Mouse (Mus musculus) gastrocnemius, adult 8-10 months (tissue): Measurements from ENCODE around the gene Plac9b. TPM values are rescaled to one million over a fixed set of nuclear protein-coding genes. Genes with fewer than 3 reads are reported as not detected.

ENCODE experiments used
- total RNA-seq, 4 experiments: library from RNA; stranded (reverse); gene quantifications; 2 replicates each; pipeline ENCODE4 v1.2.4; 2022

The Plac9b gene
- total RNA-seq, 4 experiments from 2014 or later = 29.5 to 33.0 (median 31.3) TPM

Other genes with a start within 250 kb of the Plac9b start
- not detected for gene Cphx1, start 244.2 kb downstream of the Plac9b start, total RNA-seq
- not detected for gene Duxbl1, start 203.9 kb downstream of the Plac9b start, total RNA-seq
- gene Gm9780, start 139.8 kb downstream of the Plac9b start, total RNA-seq = 10 to 100 TPM in 2 of 4 experiments, 1 to 10 TPM in 2; 4.0 to 15.3 (median 11.3) TPM
- gene Tmem254c, start 115.1 kb downstream of the Plac9b start, total RNA-seq = 1 to 10 TPM; 1.0 to 2.1 (median 1.7) TPM
- gene Cphx2, start 101.0 kb downstream of the Plac9b start, total RNA-seq = not detected
- not detected for gene Cphx3, start 100.2 kb downstream of the Plac9b start, total RNA-seq
- gene Duxbl2, start 64.1 kb downstream of the Plac9b start, total RNA-seq = not detected
- 1 to 10 TPM in 1 of 4 experiments, under 1 TPM in 2, not detected in 1; 0.51 to 1.1 (median 0.59) TPM for gene Tmem254b, start 24.6 kb upstream of the Plac9b start, total RNA-seq
- gene Duxbl3, start 75.5 kb upstream of the Plac9b start, total RNA-seq = not detected